Mouse (Mus musculus) urinary bladder, adult 2 months (tissue): Measurements from ENCODE around the gene Adgre5. TPM values are rescaled to one million over a fixed set of nuclear protein-coding genes. Genes with fewer than 3 reads are reported as not detected.

ENCODE experiments used
- DNase-seq: peaks from one replicate; pipeline ENCODE4 v3.0.0; 2022; ENCODE audit warnings: low spot score
- polyA plus RNA-seq: library from polyadenylated mRNA; depleted of rRNA; stranded (reverse); fragments of >200 nt; gene quantifications from 2 replicates; pipeline ENCODE4 v1.2.3, GENCODE M21; 2012

Adgre5 gene
- polyA plus RNA-seq, 1 experiment, result 119 TPM

- no peak for DNase-seq
Measured at GRCm38 (mm10) chr8:83754149-83754548, 13.0 kb upstream of the Adgre5 start.

- no peak for DNase-seq
Measured at GRCm38 (mm10) chr8:83749265-83749664, 8.1 kb upstream of the Adgre5 start.

DNA sequence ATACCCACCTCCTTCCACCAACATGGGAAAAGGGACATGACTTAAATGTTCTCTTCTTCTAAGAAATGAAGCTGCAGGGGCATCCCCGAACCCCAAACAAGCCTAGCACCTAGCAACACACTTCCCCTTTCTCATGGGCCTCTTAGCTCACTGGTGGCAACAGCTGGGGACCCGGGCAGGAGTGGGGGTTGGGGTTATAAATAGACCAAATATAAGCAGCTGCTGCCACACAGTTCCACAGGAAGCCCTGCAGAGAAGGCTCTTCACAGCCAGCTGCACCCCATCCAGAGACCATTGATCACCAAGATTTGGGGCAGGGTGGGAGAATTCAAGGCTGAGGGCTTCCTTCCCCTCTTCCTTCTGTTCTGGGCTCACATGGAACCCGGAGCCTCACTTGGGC is 7.6 kb upstream of the Adgre5 start:
- DNase-seq, result no peak

DNA sequence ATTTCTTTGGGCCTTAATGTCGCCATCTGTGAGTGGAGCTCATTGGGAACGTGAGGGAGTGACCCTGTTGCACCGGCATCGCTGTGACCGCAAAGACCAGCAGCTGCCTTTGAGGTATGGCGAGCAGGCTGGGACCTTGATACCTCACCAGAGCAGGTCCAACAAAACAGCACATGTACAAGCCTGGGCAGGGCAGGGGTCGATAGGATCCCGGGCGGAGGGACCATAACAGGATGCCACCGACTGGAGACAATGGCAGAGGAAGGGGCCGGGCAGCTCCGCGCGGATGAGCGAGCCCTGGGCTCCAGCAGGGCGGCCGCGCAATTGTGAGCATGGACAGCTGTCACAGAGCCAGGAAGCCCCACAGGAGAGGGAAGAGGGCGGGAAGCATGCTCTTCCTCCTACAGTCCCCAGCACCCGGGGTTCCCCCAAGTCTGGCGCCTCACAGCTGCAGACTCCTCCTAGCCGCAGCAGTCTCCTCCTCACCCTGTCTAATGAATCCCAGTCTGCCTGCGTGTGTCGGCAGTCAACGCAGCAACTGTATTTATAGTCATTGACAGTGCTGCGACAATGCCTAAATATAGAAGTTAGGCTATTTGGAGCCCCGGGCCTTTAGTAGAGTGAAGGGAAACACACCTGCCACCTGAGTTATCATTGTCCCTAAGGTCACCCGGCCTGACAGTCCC is 6.7 kb upstream of the Adgre5 start:
- DNase-seq, result no peak

GRCm38 (mm10) chr8:83744070-83744469 is 2.9 kb upstream of the Adgre5 start:
- DNase-seq, result no peak

DNA sequence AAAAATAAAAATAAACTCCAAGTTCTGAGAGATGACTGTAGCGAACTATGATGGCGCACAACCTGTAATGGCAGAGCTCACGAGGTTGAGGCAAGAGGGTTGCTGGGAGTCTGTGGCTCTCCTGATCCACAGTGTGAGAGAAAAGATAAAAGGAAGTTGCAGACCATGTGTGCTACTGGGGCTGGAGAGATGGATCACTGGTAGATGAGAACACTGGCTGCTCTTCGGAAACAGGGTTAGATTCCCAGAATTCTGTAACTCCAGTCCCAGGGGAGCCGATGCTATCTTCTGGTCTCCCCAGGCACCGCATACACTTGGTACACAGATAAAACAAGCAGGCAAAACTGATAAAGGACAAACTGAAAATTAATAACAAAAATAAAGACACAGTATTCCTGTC is 1.8 kb upstream of the Adgre5 start:
- no peak for DNase-seq

GRCm38 (mm10) chr8:83741849-83742655 is 926 bp upstream of the Adgre5 start:
- DNase-seq, result no peak

DNA sequence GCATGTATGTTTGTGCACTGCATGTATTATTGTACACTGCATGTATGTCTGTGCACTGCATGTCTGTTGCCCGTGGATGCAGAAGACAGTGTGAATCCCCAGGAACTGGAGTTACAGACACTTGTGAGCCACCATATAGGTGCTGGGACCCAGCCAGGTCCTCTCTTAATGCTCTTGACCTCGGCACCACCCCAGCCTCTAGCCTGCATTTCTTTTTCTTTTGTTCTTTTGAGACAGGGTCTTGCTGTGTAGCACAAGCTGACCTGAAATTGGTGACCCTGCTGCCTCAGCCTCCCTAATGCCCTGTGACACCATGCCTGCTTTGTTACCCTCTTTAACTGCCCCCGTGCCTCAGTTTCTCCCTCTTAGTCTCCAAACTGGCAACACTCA is 545 bp downstream of the Adgre5 start:
- no peak for DNase-seq

- DNase-seq, result no peak
Measured at GRCm38 (mm10) chr8:83739711-83740468, 1.2 kb downstream of the Adgre5 start.

DNA sequence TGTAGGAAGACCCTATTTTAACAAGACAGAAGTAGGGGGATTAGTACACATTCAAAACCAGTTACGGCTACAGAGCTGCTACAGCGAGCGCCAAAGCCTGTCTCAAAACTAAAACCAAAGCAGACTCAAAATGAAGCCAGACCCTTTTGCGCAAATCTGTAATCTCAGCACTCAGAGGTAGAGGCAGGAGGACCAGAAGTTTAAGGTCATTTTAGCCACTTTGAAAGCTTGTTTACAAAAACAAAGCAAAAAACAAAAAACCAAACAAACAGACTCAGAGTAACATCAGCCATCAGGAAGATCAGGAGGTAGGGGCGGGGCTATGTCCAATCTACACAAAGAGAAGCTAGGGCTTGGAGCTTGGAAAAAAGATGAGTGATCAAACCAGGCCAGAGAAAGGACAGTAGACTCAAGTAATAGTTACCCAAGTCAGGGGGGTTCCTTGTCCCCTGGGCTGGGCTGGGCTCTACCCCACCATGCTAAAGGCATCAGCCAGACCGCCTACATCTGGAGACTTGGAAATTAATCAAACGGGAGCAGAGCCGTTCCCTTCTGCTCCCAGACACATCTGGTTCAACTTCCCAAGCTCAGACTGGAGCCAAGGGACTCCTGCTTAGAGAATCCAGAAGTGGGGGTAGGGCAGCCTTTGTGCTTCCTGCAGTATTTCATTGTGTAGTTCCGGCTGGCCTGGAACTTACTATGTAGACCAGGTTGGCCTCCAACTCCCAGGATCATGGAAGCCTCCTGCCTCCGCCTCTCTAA is 2.0 kb downstream of the Adgre5 start:
- DNase-seq, result no peak

- DNase-seq, result no peak
Measured at GRCm38 (mm10) chr8:83737852-83738562, 3.1 kb downstream of the Adgre5 start.

GRCm38 (mm10) chr8:83737346-83737745 is 3.8 kb downstream of the Adgre5 start:
- DNase-seq, result no peak

DNA sequence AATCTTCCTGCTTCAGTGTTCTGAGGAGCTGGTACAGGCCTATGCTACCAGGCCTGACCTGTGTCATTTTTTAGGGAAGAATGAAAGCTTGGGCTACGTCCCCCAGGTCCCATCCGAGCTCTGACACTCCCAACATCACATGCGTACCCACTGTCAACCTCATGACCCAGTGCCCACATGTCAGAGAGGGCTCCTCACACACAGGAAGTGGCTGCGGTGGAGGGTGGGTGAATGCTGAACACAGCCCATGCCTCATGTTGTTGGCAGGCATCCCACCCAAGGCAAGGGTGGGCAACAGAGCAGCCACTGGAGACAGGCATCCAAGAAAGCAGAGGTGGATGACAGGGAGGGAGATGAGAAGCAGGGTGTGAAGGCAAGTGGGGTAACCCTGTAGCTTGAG is 4.4 kb downstream of the Adgre5 start:
- DNase-seq, result no peak

- no peak for DNase-seq
Measured at GRCm38 (mm10) chr8:83732919-83733318, 8.2 kb downstream of the Adgre5 start.

DNA sequence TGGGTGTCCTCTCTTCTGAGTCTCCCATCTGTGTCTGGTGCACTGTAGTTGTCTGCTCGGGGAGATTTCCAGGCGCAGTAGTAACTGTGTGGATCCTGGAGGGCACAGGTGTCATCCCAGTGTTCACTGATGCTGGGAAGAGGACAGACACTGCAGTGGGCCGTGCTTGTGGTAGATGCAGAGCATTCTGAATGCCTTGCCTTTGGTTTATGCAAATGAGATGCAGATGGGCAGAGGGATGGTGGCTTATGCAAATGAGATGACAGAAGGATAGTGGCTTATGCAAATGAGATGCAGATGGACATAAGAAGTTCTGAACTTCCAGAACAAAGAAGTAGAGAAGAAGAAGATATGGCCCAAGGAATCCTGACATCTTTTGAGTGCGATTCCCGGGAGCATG is 9.2 kb downstream of the Adgre5 start:
- DNase-seq, result no peak

DNA sequence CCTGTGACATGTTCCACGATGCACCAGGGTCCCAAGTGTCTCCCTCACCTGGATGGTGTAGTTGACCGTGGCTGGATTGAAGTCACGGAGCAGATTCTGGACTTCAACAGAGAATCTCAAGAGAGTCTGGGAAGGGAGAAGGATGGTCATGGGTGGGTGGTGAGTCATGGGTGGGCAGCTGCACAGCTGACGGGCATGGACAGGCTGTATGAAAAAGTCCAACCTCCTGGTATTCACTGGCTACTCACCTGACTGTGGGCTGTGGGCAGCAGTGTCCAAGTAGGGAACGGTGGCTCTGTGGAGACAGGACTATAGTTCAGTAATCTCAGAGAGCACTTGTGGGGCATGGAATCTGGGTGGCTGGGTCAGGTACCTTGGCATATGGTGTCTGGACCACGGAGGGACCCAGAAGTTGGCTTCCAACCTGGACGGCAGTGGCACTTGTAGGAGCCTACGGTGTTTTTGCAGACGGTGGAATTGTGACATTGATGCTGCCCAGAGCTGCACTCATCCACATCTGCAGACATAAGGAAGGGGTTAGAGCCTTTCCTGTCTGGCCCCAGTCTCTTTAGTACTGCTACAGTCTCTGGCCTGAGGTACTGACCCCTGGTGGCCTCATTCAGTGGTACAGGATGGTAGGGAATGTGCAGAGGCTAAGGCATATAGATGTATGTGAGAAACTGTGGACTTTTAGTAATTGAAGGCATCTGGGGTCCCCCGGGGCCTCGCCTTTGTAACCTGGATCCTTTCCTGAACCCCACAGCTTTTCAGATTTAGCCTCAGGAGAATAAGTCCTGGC is 11.9 kb downstream of the Adgre5 start:
- DNase-seq, result no peak

- DNase-seq, result no peak
Measured at GRCm38 (mm10) chr8:83725521-83726102, 15.5 kb downstream of the Adgre5 start.

GRCm38 (mm10) chr8:83724697-83725482 is 16.2 kb downstream of the Adgre5 start:
- peak; percentile 59 for DNase-seq

- no peak for DNase-seq
Measured at GRCm38 (mm10) chr8:83723447-83724083, 17.6 kb downstream of the Adgre5 start.
